Mouse (Mus musculus) kidney, embryonic 14.5 days (tissue): ENCODE data around the gene Sh2b1. TPM values are rescaled to one million over a fixed set of nuclear protein-coding genes. Genes with fewer than 3 reads are reported as not detected.

ENCODE experiments used
- ATAC-seq: fragments of 200-750 bp; cut with Nextera tagmentation; 2 replicates; pipeline ENCODE4 v1.8.0; 2017; ENCODE audit warnings: moderate number of reproducible peaks, mild to moderate bottlenecking, moderate TSS enrichment, moderate library complexity; ENCODE audit not compliant: low FRiP score, low TSS enrichment
- H3K27ac ChIP-seq: fragments of 300-500 bp; sonication (generic); 2 replicates; pipeline ENCODE4 v1.5.1; 2014; ENCODE audit warnings: low read depth, mild to moderate bottlenecking, low read length, moderate library complexity, mixed read lengths
- H3K27me3 ChIP-seq: fragments of 300-500 bp; sonication (generic); 2 replicates; pipeline ENCODE4 v1.6.1; 2014; ENCODE audit warnings: mild to moderate bottlenecking, low read length; ENCODE audit not compliant: control insufficient read depth, insufficient read depth
- H3K36me3 ChIP-seq: fragments of 300-500 bp; sonication (generic); 2 replicates; pipeline ENCODE4 v1.6.1; 2014; ENCODE audit warnings: low read length, mixed read lengths; ENCODE audit not compliant: control insufficient read depth, insufficient read depth
- H3K4me1 ChIP-seq: fragments of 300-500 bp; sonication (generic); 2 replicates; pipeline ENCODE4 v1.6.1; 2014; ENCODE audit warnings: low read length, mixed read lengths; ENCODE audit not compliant: control insufficient read depth, insufficient read depth
- H3K4me2 ChIP-seq: fragments of 300-500 bp; sonication (generic); replicated peaks from 2 replicates; pipeline ENCODE4 v1.6.1; 2014; ENCODE audit warnings: low read depth, mild to moderate bottlenecking, low read length
- H3K4me3 ChIP-seq: fragments of 300-500 bp; sonication (generic); 2 replicates; pipeline ENCODE4 v1.5.1; 2014; ENCODE audit warnings: mild to moderate bottlenecking, low read length
- H3K9ac ChIP-seq: fragments of 300-500 bp; sonication (generic); 2 replicates; pipeline ENCODE4 v1.6.1; 2014; ENCODE audit warnings: low read depth, mild to moderate bottlenecking, low read length, moderate library complexity
- H3K9me3 ChIP-seq: fragments of 300-500 bp; sonication (generic); 2 replicates; pipeline ENCODE4 v1.6.1; 2016; ENCODE audit warnings: low read length; ENCODE audit not compliant: control insufficient read depth
- WGBS: fragments of 180-500 bp; shearing (Covaris S2); extraction: QIAGEN DNeasy Blood & Tissue Kit; methylation state at CpG from one replicate; pipeline ENCODE4 v1.1.7; 2014; 5-methylcytosine and 5-hydroxymethylcytosine counted together
- polyA plus RNA-seq: library from polyadenylated mRNA; unstranded; fragments of >200 nt; fragmentation: Nextera tagmentation; extraction: Ambion mirVana; gene quantifications from 2 replicates; pipeline ENCODE4 v1.2.1, GENCODE M21; 2014

Gene Sh2b1
- polyA plus RNA-seq, 1 experiment from 2014 or later: 47.1 TPM

- H3K36me3 ChIP-seq: peaks cover 60% of the 10 kb centered on the region
- H3K4me2 ChIP-seq: no peak overlapping the region
- 61% methylated on average over 4 of the region's 4 CpGs for WGBS
- H3K27me3 ChIP-seq: no peaks in the 10 kb centered on the region
- H3K27ac ChIP-seq: no peak overlapping the region
- H3K4me1 ChIP-seq: peaks cover 9% of the 10 kb centered on the region
- ATAC-seq: no peak
- no peaks in the 10 kb centered on the region for H3K9me3 ChIP-seq
- H3K4me3 ChIP-seq: no peak overlapping the region
- no peak overlapping the region for H3K9ac ChIP-seq
Measured at GRCm38 (mm10) chr7:126471853-126472252, 3.4 kb downstream of the Sh2b1 start.

DNA sequence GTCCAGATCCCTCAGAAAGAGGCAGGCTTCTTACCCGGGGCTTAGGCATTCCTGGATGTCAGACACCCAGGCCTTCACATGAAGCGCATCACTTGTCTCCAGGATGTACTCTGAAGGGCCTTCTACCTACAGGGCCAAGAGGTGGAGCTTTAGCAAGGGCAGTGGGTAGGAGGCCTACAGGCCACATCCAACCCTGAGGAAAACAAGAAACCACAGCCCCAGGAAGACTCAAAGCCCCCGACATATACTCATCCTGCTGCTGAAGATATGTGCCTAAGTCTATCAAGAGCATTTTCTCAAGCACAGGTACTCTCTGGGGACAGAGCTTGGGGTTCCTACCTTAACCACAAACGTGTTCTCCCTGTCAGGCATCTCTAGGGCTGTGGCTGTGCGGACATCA lies 3.9 kb downstream of the Sh2b1 start:
- H3K4me2 ChIP-seq: no peak overlapping the region
- WGBS: 90% methylated on average over 5 of the region's 5 CpGs
- no peak for ATAC-seq
- no peak overlapping the region for H3K4me3 ChIP-seq
- no peak overlapping the region for H3K9ac ChIP-seq
- H3K27ac ChIP-seq: no peak overlapping the region
- peaks cover 9% of the 10 kb centered on the region for H3K4me1 ChIP-seq
- H3K36me3 ChIP-seq: peaks cover 65% of the 10 kb centered on the region
- no peaks in the 10 kb centered on the region for H3K9me3 ChIP-seq
- H3K27me3 ChIP-seq: no peaks in the 10 kb centered on the region

DNA sequence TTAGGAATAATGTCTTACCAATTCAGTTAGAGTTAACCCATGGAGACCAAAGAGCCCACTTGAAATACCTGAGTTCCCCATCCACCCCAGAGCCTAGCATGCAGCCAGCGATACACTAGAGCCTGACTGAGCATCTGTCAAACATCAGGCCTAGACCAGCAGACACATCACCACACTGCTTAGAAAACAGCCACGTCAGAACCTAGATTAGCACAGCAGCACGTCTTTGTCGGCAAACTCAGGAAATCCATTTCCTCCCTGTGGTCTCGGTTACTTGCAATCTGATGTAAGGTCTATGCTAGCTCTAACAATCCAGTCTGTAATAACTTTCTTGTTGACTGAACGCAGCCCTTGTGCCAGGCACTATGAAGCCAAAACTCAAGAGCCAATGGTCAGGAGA lies 5.1 kb downstream of the Sh2b1 start:
- Histone ChIP-seq H3K36me3 (peaks cover 67% of the 10 kb centered on the region), H3K27ac (no peak overlapping the region), H3K4me1 (peaks cover 9% of the 10 kb centered on the region), H3K9ac (no peak overlapping the region), H3K4me3 (no peak overlapping the region), H3K27me3 (no peaks in the 10 kb centered on the region), H3K4me2 (no peak overlapping the region), H3K9me3 (no peaks in the 10 kb centered on the region)
- no peak for ATAC-seq
- 85% methylated on average over 6 of the region's 6 CpGs for WGBS

DNA sequence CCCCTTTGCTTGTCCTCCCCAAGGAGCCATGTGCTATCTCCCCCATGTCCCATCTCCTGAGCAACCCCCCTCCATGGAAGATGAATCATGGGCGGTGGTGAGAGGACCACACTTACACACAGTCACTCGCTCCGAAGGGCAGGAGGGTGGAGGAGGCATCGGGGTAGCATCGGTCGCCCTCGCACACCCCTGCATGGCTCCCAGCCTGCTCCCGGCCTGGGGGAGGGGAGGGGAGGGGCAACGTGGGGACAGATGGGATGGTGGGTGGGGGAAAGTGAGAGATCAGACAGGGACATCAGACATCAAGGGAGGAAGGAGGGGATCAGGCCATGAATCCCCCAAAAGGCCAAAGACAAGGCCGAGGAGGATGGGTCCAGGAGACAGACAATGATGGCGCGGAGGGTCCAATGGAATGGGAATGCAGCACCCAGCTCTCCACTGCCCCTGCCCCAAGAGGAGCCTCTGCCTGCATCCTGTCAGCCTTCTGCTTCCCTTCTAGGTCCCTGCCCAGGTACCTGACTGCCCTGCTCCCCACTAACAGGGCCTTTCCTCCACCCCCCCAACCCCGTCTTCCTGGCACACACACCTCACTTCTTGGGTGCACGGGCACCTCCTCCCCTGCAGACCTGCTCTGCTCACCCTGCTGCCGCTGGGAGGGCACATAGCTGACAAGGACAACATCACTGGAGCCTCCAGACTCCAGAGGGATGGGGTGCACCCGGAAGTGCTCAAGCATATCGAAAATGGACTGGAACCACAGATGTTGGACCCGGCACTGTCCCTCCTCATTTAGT lies 7.2 kb downstream of the Sh2b1 start:
- Histone ChIP-seq H3K9ac (no peak overlapping the region), H3K27me3 (no peaks in the 10 kb centered on the region), H3K36me3 (peaks cover 67% of the 10 kb centered on the region), H3K27ac (no peak overlapping the region), H3K9me3 (no peaks in the 10 kb centered on the region), H3K4me3 (no peak overlapping the region), H3K4me2 (no peak overlapping the region), H3K4me1 (peaks cover 3% of the 10 kb centered on the region; the same call in 1 of the 2 replicates)
- no peak for ATAC-seq
- WGBS: 91% methylated on average over 18 of the region's 18 CpGs

DNA sequence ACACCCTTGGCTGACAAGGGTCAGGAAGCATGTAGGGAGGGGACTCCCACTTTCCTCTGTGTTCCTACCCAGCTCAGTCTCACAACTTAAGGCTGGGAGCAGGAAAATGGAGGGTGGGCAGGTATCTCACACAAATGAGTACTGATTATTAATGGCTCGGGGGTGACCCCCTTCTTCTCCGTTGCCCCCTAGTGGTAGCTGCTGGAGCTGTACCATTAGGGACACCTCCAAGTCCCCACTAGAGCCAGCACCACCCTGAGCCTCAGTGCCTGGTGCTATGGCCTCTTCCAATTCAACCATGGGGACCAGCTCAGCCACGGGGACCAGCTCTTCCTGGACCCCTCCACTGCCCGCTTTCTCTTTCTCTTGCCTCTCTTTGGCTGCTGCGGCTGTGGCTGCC lies 8.0 kb downstream of the Sh2b1 start:
- Histone ChIP-seq H3K4me1 (peaks cover 4% of the 10 kb centered on the region; the same call in 1 of the 2 replicates), H3K36me3 (peaks cover 59% of the 10 kb centered on the region), H3K4me2 (no peak overlapping the region), H3K9ac (no peak overlapping the region), H3K4me3 (no peak overlapping the region), H3K27me3 (no peaks in the 10 kb centered on the region), H3K27ac (no peak overlapping the region), H3K9me3 (no peaks in the 10 kb centered on the region)
- WGBS: 74% methylated on average over 5 of the region's 5 CpGs
- no peak for ATAC-seq

DNA sequence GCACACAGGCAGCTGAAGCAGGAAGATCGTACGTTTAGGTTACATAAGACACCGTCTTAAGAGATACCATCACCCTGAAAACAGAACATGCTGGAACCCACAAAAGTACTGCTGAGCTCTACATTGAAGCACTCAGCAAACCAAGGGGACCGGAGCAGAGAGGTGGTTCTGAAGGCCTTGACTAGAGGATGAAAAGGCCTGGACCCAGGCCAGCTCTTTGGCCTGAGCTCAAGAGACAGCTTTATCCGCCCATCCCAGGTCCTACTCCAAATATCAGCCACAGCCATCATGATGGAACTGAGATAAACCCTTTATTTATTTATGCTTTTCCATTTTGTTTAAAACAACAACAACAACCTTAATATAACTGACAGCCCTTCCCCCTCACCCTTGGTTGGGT lies 8.5 kb downstream of the Sh2b1 start:
- Histone ChIP-seq H3K4me3 (no peak overlapping the region), H3K4me2 (no peak overlapping the region), H3K27ac (no peak overlapping the region), H3K9me3 (no peaks in the 10 kb centered on the region), H3K4me1 (peaks cover 8% of the 10 kb centered on the region), H3K27me3 (no peaks in the 10 kb centered on the region), H3K36me3 (peaks cover 54% of the 10 kb centered on the region), H3K9ac (no peak overlapping the region)
- no peak for ATAC-seq
- WGBS: 91% methylated on average over 5 of the region's 5 CpGs

DNA sequence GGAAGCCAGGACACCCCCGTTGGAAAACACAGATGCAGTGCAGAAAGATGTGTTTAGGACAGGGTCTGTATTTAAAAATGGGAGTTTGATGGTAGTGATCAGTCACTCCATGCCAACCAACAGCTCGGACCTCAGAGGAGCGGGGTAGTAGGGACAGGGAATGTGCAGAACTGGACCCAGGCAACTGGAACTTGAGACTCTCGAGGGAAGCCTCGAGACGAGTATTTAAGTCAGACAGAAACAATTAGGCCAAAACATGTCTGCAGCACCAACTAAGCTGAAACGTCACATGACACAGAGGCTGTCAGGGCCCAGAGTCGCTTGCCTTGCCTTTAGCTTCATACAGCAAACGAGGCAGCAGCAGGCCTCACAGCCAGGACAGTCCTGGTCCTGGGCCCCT lies 9.1 kb downstream of the Sh2b1 start:
- no peak overlapping the region for H3K27ac ChIP-seq
- H3K36me3 ChIP-seq: peaks cover 48% of the 10 kb centered on the region
- H3K4me2 ChIP-seq: no peak overlapping the region
- no peak overlapping the region for H3K9ac ChIP-seq
- ATAC-seq: no peak
- no peaks in the 10 kb centered on the region for H3K27me3 ChIP-seq
- 71% methylated on average over 9 of the region's 9 CpGs for WGBS
- H3K4me1 ChIP-seq: peaks cover 8% of the 10 kb centered on the region
- H3K9me3 ChIP-seq: no peaks in the 10 kb centered on the region
- no peak overlapping the region for H3K4me3 ChIP-seq

DNA sequence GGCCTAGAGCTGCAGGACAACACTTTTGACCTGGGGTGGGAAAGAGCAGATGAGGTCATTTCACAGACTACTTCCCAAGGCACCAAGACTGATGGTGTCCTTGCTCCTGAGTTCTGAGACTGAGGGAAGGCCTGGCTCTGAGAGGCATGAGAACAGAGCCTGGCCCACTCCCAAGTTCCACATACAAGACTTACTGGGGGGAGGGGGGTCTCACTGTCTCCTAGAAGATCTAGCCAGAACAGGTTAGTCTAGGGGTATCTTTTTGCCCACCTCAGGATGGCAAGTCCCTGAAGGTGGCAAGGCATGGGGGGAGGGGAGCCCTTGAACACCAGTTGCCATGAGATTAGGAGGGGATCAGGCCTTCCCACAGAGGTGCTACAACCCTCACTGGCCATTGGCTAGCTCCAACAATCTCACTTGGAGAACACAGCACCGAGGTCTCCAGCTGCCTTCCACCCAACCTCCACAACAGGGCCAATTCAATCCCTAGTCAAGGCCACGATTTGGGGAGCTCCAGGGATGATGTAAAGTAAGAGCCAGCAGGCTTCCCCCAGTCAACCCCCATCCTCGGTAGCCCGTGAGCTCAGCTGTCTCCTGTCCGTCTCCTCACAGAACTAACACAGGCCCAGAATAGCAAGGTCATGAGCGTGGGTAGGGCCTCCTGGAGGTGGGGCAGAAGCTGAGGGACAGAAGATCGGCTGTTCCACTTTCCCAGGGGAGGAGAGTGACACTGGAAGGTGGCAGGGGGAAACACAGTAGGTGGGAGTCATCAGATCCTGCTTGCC lies 9.8 kb downstream of the Sh2b1 start:
- no peak overlapping the region for H3K4me3 ChIP-seq
- H3K4me1 ChIP-seq: peaks cover 8% of the 10 kb centered on the region
- 38% methylated on average over 7 of the region's 7 CpGs for WGBS
- no peak for ATAC-seq
- H3K9ac ChIP-seq: no peak overlapping the region
- H3K27me3 ChIP-seq: no peaks in the 10 kb centered on the region
- H3K36me3 ChIP-seq: peaks cover 43% of the 10 kb centered on the region
- no peaks in the 10 kb centered on the region for H3K9me3 ChIP-seq
- no peak overlapping the region for H3K4me2 ChIP-seq
- no peak overlapping the region for H3K27ac ChIP-seq

DNA sequence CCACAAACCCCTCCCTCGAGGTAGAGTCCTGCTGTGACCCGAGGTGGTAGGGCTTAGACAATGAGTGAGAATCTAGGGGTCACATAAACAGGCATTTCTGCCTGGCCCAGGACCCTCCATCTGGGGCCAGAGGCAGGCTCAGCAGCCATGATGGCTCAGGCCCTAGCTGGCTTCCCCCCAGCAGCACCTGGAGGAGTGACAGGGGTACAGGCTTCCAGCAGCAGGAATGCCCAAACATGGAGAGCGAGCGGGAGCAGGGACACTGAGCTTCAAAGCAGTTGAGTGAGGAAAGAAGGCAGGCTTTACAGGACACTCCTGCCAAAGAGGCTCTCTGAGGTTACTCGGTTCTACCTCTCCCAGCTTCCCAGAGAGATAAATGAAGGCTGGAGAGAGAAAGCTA lies 10.4 kb downstream of the Sh2b1 start:
- Histone ChIP-seq H3K9ac (no peak overlapping the region), H3K9me3 (no peaks in the 10 kb centered on the region), H3K36me3 (peaks cover 37% of the 10 kb centered on the region), H3K4me1 (peaks cover 8% of the 10 kb centered on the region), H3K4me2 (no peak overlapping the region), H3K27ac (no peak overlapping the region), H3K4me3 (no peak overlapping the region), H3K27me3 (no peaks in the 10 kb centered on the region)
- WGBS: 30% methylated on average over 5 of the region's 5 CpGs
- no peak for ATAC-seq
